Mouse (Mus musculus) T-helper 17 cell (primary cell): ENCODE data around the gene Zbtb7a.

Experiments
- in situ Hi-C, 2 experiments: fragments of 300-600 bp; cut with MboI, MseI; formaldehyde crosslinking; loops; 1 replicate in 1 of 2; 2 replicates in 1 of 2; pipeline ENCODE4 v1.15.1; 2025; ENCODE audit warnings: high pct_unique_total_duplicates in 2 of 2

The Zbtb7a gene

DNA sequence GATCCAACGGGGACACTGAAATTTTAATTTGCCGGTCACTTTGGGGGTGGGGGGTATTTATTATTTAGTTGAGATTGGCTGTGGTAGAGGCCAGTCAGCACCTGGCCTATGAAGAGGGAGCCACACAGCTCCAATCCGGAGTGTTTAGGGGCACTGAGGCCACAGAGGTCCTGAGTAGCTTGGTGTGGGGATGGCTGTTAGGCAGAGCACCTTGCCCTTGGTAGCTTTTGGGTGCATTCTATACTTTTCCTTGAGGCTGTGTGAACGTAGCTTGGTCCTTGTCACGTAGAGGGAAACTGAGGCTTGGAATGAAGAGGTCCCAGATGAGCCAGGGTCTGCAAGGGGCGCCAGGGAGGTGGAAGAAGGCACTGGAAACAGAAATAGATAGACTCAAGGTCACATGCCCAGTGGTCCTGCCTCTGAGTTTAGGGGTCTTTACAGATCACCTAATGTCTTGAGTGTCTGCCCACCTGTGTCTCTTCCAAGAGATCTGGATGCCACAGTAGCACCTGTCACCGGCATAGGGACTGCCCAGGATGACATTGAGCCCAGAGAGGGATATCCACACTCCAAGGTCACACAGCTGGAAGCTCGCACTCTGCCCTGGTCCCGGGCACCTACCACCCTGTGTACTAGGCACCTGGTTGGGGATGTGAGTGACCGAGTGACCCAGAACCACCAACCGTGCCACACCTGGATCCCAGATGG lies 4.0 kb downstream of the Zbtb7a start:
- in situ Hi-C loops: no loop called here

- in situ Hi-C loops: no loop called here
Observed at GRCm38 (mm10) chr10:81139529-81139846, 4.5 kb downstream of the Zbtb7a start.

- in situ Hi-C loops: loop anchor here in 1 of 2 experiments (10.0 kb wide), 1 partner anchor 985 kb away; no protein-coding TSS in a partner anchor
Observed at GRCm38 (mm10) chr10:81140005-81140404, 5.0 kb downstream of the Zbtb7a start.

GRCm38 (mm10) chr10:81140717-81141454 lies 5.9 kb downstream of the Zbtb7a start:
- in situ Hi-C loops: loop anchor here in 1 of 2 experiments (10.0 kb wide), 1 partner anchor 986 kb away; no protein-coding TSS in a partner anchor

- in situ Hi-C loops: loop anchor here in 1 of 2 experiments (10.0 kb wide), 1 partner anchor 987 kb away; no protein-coding TSS in a partner anchor
Observed at GRCm38 (mm10) chr10:81141455-81142210, 6.6 kb downstream of the Zbtb7a start.

GRCm38 (mm10) chr10:81142551-81142981 lies 7.5 kb downstream of the Zbtb7a start:
- in situ Hi-C loops: loop anchor here in 1 of 2 experiments (10.0 kb wide), 1 partner anchor 988 kb away; no protein-coding TSS in a partner anchor

GRCm38 (mm10) chr10:81143157-81143633 lies 8.2 kb downstream of the Zbtb7a start:
- in situ Hi-C loops: loop anchor here in 1 of 2 experiments (10.0 kb wide), 1 partner anchor 988 kb away; no protein-coding TSS in a partner anchor

DNA sequence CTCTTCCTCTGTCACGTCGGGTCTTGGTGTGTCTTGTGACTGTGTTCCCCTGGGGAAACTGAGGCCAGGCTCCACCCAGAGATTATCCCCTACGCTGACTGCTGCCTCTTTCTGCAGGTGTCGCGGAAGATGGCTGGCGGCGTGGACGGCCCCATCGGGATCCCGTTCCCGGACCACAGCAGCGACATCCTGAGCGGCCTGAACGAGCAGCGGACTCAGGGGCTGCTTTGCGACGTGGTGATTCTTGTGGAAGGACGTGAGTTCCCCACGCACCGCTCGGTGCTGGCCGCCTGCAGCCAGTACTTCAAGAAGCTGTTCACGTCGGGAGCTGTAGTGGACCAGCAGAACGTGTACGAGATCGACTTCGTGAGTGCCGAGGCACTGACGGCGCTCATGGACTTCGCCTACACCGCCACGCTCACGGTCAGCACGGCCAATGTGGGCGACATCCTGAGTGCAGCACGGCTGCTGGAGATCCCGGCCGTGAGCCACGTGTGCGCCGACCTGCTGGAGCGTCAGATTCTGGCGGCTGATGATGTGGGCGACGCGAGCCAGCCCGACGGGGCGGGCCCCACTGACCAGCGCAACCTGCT lies 8.9 kb downstream of the Zbtb7a start:
- in situ Hi-C loops: loop anchor here in 1 of 2 experiments (10.0 kb wide), 1 partner anchor 989 kb away; no protein-coding TSS in a partner anchor

- in situ Hi-C loops: loop anchor here in 1 of 2 experiments (10.0 kb wide), 1 partner anchor 990 kb away; no protein-coding TSS in a partner anchor
Observed at GRCm38 (mm10) chr10:81144667-81145066, 9.6 kb downstream of the Zbtb7a start.

GRCm38 (mm10) chr10:81145307-81145706 lies 10.3 kb downstream of the Zbtb7a start:
- in situ Hi-C loops: loop anchor here in 1 of 2 experiments (10.0 kb wide), 1 partner anchor 991 kb away; no protein-coding TSS in a partner anchor

DNA sequence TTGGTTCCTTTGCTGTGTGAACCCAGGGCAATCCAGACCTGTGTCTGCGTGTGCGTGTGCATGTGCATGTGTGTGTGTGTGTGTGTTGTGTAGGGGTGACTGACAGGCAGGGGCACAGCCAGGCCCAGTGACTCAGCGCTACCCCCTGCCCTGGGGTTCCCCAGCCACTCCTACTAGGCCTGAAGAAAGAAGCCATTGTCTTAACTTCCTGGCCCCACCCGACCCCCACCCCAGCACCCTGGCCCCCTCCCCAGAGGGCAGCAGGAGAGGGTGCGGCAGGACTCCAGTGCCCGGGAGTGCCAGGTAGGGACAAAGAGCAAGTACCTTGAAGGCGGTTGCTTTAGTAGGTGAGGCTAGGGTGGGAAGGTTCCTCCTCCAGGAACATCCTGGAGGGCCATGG lies 10.8 kb downstream of the Zbtb7a start:
- in situ Hi-C loops: loop anchor here in 1 of 2 experiments (10.0 kb wide), 1 partner anchor 991 kb away; no protein-coding TSS in a partner anchor

GRCm38 (mm10) chr10:81146296-81146695 lies 11.3 kb downstream of the Zbtb7a start:
- in situ Hi-C loops: loop anchor here in 1 of 2 experiments (10.0 kb wide), 1 partner anchor 991 kb away; no protein-coding TSS in a partner anchor

DNA sequence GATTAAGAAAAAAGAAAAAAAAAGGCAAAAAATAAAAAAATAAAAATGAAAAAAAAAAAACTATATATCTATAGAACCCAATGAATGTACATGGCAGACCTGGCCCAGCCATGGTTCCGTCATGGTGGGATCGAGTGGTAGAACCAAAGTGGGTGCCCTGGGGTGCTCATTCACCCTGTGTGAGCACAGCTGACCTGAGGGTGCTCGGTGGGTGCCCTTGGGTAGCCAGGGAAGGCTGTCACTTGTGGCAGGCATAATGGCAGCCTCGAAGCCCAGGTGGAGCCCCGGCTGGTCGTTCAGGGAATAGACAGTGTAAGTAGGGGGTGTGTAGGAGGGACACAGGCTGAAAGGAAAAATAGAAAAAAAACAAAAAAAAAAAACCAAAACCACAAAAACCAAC lies 16.2 kb downstream of the Zbtb7a start:
- in situ Hi-C loops: no loop called here

- in situ Hi-C loops: no loop called here
Observed at GRCm38 (mm10) chr10:81152609-81153008, 17.6 kb downstream of the Zbtb7a start.

GRCm38 (mm10) chr10:81154313-81154712 lies 19.3 kb downstream of the Zbtb7a start:
- in situ Hi-C loops: no loop called here

- in situ Hi-C loops: no loop called here
Observed at GRCm38 (mm10) chr10:81154736-81155135, 19.7 kb downstream of the Zbtb7a start.

GRCm38 (mm10) chr10:81161602-81162317 lies 26.7 kb downstream of the Zbtb7a start:
- in situ Hi-C loops: no loop called here

DNA sequence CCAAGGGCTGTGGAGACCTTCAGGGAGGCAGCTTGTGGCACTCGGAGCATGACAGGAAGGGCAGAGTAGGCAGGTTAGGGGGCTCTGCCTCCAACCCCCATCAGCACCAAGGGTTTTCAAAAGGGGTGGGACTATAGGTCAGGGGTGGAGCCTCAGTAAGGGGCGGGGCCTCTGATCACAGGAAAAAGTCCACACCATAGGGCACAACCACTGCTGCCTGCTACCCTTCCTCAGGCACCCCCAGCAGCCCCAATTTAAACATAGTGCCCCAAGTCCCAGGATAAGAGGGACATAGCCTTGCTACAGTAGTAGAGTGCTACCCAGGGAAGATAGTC lies 27.3 kb downstream of the Zbtb7a start:
- in situ Hi-C loops: no loop called here

- in situ Hi-C loops: no loop called here
Observed at GRCm38 (mm10) chr10:81165118-81165517, 30.1 kb downstream of the Zbtb7a start.
